Mouse (Mus musculus) heart, adult 18-20 months (tissue): ENCODE measurements around the gene Sass6. TPM values are rescaled to one million over a fixed set of nuclear protein-coding genes. Genes with fewer than 3 reads are reported as not detected.
"Not testable (repeated sequence)": the region's sequence is repeated elsewhere in the genome, so short reads cannot be mapped to it uniquely, and the experiment has no call there.

Experiments
- DNase-seq, 2 experiments: peaks; one replicate each; pipeline ENCODE4 v3.0.0; 2021 to 2022; ENCODE audit warnings: mixed read lengths in 1 of 2
- total RNA-seq, 2 experiments: library from RNA; stranded (reverse); gene quantifications; 2 replicates each; pipeline ENCODE4 v1.2.3; 2021

Sass6 gene
- total RNA-seq, 2 experiments from 2014 or later, result 1.6 to 2.2 TPM

- no peak for DNase-seq
Measured at GRCm38 (mm10) chr3:116632971-116633370, 38.2 kb downstream of the Sass6 start.

DNA sequence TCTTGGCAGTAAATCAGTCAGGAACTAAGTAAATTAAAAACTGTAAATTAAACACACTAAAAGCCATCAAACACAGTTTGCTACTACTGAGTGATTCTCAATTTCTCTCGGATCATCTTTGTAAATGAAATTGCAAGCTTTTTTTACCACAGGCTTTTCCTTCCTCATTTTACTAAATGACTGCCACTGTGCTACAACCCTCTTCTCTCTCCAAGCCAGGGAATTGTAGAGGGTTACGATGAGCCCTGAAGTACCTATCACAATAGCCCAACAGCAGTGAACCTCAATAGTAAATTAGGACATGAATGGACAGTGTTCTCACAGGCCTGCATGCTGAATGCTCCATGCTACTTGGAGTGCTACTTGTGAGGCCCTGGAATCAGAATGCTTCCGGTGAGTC, 39.3 kb downstream of the Sass6 start:
- no peak for DNase-seq

DNA sequence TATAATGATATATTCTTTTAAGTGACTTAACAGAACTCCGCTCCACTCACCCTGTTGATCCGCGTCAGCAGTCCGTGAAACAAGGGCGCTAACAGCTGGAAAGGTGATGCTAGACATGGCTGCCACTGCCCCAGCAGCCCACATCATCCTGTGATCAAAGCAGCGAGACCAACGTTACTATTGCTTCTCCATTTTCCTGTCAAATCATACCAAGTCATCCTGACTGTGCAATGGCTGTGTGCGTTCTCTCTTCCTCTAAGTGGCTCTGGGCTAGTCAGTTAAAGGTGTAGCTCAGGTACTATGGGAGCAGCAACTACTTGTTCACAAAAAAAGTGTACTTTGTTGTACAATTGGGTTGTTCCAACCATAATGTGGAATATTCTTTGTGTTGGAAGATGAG, 40.1 kb downstream of the Sass6 start:
- no peak for DNase-seq

DNA sequence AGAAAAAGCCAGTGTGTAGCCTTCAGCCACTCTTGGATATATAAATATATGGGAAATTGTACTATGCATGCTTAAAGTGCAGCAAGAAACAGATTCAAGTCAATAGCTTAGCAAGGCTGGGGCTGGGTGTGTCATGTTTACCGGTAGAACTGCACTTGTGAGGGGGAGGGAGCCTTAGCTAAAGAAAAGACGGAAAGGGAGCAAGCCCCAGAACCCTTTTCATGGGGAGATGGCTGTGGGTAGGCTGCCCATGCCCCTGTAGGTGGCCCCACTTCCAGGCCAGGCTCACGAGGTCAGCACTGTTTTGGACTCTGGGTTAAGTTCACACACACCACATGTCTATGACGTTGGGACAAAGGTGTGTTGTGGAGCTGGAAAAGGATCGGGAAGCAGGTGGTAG, 41.0 kb downstream of the Sass6 start:
- DNase-seq, result no peak

DNA sequence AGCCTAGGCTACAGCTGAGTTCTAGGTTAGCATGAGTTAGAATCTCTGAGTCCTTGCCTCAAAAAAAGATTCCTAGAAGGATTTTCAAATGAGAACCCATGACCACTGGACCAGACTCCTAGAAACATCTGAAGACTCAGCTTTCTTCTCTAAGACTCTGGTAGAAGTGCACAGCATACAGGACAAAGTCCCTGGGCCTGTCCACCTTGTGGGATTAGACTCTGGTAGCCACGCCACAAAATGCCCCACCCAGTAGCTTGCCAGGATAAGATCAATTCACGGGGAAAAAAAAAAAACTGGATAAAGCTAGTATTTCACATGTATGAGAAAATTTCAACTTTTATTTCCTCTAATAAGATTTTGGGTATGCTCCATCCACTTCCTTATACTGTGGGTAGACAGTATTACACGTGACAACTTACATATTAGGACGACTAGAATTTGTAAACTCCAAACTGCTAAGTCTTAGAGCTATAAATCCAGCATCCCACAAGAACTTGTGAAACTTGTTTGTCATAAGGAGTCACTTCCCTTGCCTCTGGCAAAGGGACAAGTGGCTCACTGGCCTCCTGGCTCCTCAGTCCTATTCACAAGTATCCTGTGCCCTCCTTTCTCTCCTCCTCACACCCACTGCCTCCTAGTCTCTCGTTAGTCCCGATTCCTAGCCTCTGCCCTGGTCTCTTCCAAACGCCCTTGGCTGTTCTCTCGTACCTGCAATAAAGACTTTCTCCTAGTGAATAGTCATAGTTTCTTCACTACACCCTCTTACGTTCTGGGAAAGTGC, 43.1 kb downstream of the Sass6 start:
- no peak for DNase-seq

GRCm38 (mm10) chr3:116638572-116638971, 43.8 kb downstream of the Sass6 start:
- no peak for DNase-seq

GRCm38 (mm10) chr3:116640024-116640423, 45.2 kb downstream of the Sass6 start:
- DNase-seq, result no peak

GRCm38 (mm10) chr3:116641811-116642371, 47.1 kb downstream of the Sass6 start:
- peak in 1 of 2 experiments; percentile 39 for DNase-seq

GRCm38 (mm10) chr3:116642373-116642772, 47.6 kb downstream of the Sass6 start:
- no peak for DNase-seq

GRCm38 (mm10) chr3:116646387-116646786, 51.6 kb downstream of the Sass6 start:
- no peak for DNase-seq

DNA sequence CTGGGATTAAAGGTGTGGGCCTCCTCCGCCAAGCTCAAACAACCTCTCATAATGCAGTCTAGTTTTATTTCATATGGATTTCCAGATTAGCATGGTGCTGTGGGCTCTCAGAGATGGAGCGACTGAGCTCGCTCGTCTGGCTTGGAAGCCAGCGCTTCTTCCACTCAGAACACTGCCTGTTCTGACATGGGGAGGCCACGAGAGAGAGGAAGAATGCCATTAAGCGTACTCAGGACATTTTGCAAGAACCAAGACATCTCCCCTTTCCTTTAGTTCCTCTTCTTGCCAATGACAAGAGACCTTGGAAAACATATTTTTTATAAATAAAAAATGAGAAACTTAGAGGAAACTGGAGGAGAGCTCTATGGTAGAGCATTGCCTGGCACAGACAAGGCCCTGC, 54.0 kb downstream of the Sass6 start:
- no peak for DNase-seq

DNA sequence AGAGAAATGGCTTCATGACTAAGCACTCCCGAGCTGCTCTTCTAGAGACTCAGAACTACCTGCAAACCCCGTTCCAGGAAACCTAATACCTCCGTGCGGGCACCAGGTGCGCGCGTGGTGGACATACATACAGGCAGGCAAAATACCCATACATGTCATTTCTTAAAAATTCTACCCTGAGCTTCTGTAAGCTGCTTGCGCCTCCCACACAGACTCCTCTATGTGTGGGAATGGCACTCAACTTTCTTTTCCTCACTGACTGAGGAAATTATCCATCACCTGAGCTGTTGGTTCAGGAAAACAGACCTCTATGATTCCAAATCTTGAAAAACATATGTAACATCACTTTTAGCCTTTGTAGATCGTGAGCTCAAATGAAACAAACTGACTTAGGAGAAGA, 55.9 kb downstream of the Sass6 start:
- no peak for DNase-seq

- no peak for DNase-seq
Measured at GRCm38 (mm10) chr3:116652033-116652446, 57.3 kb downstream of the Sass6 start.

GRCm38 (mm10) chr3:116653278-116653945, 58.6 kb downstream of the Sass6 start:
- DNase-seq, result no peak

DNA sequence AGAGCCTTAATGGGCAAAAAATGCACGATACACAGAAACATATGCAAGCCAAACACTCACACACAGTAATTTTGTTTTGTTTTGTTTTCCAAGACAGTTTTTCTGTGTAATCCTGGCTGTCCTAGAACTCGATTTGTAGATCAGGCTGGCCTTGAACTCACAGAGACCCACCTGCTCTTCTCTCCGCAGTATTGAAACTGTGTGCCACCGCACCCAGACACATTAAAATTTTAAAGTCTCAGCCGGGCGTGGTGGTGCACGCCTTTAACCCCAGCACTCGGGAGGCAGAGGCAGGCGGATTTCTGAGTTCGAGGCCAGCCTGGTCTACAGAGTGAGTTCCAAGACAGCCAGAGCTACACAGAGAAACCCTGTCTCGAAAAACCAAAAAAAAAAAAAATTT, 59.3 kb downstream of the Sass6 start:
- DNase-seq, result not testable (repeated sequence)

DNA sequence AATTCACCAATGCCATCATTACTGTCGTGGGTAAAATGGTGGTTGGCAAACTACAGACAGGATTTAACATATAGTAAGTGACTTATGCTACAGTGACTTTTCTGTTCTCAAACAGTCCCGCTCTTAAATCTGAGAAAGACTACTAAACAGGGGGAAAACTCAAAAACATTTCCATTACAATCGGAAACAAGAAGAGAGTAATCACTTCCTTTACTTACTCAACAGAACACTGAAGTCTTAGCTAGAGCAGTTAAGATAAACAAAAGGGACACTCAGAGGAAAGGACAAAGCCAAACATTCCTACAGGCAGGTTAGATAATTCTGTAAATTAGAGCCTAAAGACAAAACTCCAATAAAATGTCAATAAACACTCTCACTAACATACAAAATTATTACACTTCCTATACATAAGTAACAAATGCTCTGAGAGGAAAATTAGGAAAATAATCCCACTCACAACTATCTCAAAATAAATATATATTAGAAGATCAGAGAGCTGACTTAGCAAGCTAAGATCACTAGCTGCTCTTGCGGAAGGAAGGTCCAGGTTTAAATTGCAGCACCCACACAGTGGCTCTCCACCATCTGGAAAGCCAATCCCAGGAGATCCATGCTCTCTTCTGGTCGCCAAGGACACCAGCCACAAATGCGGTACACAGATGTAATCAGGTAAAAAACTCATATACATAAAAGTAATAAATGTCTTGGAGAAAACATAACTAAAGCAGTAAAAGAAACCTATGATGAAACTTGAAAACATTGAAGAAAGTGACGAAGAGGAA, 61.6 kb downstream of the Sass6 start:
- DNase-seq, result no peak

GRCm38 (mm10) chr3:116658928-116659565, 64.3 kb downstream of the Sass6 start:
- DNase-seq, result no peak

DNA sequence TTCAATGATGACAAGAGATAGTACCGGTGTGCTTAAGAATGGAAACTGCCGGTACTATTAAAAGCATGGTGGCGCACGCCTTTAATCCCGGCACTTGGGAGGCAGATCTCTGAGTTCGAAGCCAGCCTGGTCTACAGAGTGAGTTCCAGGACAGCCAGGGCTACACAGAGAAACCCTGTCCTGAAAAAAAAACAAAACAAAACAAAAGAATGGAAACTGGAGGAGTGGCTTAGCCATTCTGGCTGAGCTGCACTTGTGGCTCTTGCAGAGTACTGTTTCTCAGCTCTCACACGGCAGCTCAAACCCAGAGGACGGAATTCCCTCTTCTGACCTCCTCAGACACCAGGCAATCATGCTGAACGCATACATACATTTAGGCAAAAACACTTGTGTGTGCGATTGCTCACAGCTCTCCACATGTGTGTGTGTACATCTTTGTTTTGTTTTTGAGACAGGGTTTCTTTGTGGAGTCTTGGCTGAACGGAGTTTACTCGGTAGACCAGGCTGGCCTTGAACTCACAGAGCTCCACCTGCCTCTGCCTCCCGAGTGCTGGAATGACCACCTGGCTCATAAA, 65.2 kb downstream of the Sass6 start:
- DNase-seq, result no peak

DNA sequence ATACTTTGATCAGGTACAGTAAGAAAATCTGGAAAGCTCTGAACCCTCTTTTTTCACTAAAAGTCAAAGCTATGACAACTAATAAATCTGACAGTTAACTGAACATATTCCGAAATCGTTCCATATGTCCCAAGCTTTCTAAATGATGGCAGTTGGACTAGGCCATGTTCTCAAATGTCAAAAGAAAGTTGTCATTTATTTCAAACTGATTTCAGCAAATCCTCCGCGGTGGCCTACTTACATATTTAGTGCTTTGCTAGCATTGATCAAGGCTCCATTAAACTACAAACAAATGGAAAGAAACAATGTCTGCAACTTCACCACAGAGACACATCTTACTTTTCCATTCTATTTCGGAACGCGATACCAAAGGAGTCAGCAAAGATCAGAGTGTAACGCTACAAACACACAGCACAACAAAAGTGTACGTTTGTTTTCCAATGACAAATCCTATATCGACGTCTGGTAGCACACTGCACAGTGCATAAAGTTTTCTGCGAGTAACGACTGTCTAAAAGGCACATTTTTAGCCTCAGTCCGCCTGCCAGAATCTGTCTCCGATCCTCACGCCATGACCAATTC, 66.6 kb downstream of the Sass6 start:
- DNase-seq, result no peak

- peak in 1 of 2 experiments; percentile 49 for DNase-seq
Measured at GRCm38 (mm10) chr3:116661870-116662414, 67.2 kb downstream of the Sass6 start.

DNA sequence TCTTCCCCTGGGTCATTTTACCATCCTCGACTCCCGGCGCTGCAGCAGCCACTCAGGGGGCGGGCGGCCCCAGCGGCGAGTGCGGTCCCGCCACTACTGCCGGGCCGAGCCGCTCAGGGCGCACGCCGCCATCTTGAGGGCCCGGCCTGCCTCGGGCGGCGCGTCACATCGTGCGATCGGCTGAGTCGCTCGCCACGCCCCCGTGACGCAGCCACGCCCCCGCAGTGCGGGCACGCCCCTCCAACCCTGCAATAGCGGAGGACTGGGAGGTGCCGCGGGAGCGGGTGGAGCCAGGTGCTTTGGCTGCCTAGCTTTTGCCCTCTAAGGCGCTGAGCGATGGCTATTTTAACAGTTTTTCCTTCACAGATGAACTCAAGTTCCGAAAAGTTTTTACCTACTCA, 67.7 kb downstream of the Sass6 start, which contains the start of gene Mfsd14a:
Gene Mfsd14a (minus strand): TSS at position 215 of the 401 bp plus-strand sequence.
- peak; percentile 99 to 100 for DNase-seq
